Mouse (Mus musculus) E14TG2a.4 (cell line): ENCODE data around the gene Serinc5.

ENCODE experiments used
- H3K27me3 ChIP-seq: 2 replicates; pipeline ENCODE4 v1.6.1; 2014; ENCODE audit warnings: low read length, control low read depth; ENCODE audit not compliant: insufficient read depth
- H3K36me3 ChIP-seq: 2 replicates; pipeline ENCODE4 v1.6.1; 2014; ENCODE audit warnings: low read length, control low read depth; ENCODE audit not compliant: insufficient read depth
- H3K4me1 ChIP-seq: replicated peaks from 2 replicates; pipeline ENCODE4 v1.6.1; 2014; ENCODE audit warnings: low read depth, low read length, control low read depth
- H3K4me3 ChIP-seq: replicated peaks from 2 replicates; pipeline ENCODE4 v1.5.1; 2014; ENCODE audit warnings: mild to moderate bottlenecking, low read length
- H3K9me3 ChIP-seq: 2 replicates; pipeline ENCODE4 v1.6.1; 2014; ENCODE audit warnings: low read length, control low read depth
- CTCF ChIP-seq: conservative IDR thresholded peaks from 2 replicates; pipeline ENCODE4 v1.5.1; 2014; ENCODE audit warnings: low read length
- NANOG ChIP-seq: IDR thresholded peaks from 2 replicates; pipeline ENCODE4 v1.6.1; 2014; ENCODE audit warnings: borderline replicate concordance, low read length, mixed read lengths
- POU5F1 ChIP-seq: IDR thresholded peaks from 2 replicates; pipeline ENCODE4 v1.6.1; 2014; ENCODE audit warnings: low read length, borderline replicate concordance

Serinc5 gene

GRCm38 (mm10) chr13:92610311-92611221 lies at the start of gene Serinc5:
Serinc5 (plus strand) TSS chr13:92611091.
- TF ChIP-seq NANOG (no peak), CTCF (no peak), POU5F1 (no peak)
- peaks cover 31% of the 10 kb centered on the region for H3K4me1 ChIP-seq
- peak within 1 kb of the TSS; percentile 91 for H3K4me3 ChIP-seq
- peaks cover 22% of the 10 kb centered on the region for H3K27me3 ChIP-seq
- H3K36me3 ChIP-seq = no peaks in the 10 kb centered on the region
- peaks cover 18% of the 10 kb centered on the region for H3K9me3 ChIP-seq

- Histone ChIP-seq H3K4me3 (no peak within 1 kb of the TSS), H3K4me1 (no peaks in the 10 kb centered on the region), H3K27me3 (peaks cover 2% of the 10 kb centered on the region; the same call in 1 of the 2 replicates), H3K9me3 (peaks cover 13% of the 10 kb centered on the region), H3K36me3 (no peaks in the 10 kb centered on the region)
- TF ChIP-seq CTCF (no peak), POU5F1 (no peak), NANOG (no peak)
These were observed 34.8 kb upstream of the Serinc5 start, which contains the start of gene Spz1 for GRCm38 (mm10) chr13:92576072-92576471. Spz1 (minus strand) TSS chr13:92576172.

- Histone ChIP-seq H3K4me3 (no peak overlapping the region), H3K4me1 (no peaks in the 10 kb centered on the region), H3K36me3 (no peaks in the 10 kb centered on the region), H3K9me3 (peaks cover 13% of the 10 kb centered on the region), H3K27me3 (peaks cover 2% of the 10 kb centered on the region; the same call in 1 of the 2 replicates)
- TF ChIP-seq NANOG = no peak
- no peak for TF ChIP-seq POU5F1
- TF ChIP-seq CTCF = no peak
These were observed 34.2 kb upstream of the Serinc5 start for GRCm38 (mm10) chr13:92576688-92577087.

GRCm38 (mm10) chr13:92578210-92578609 lies 32.7 kb upstream of the Serinc5 start:
- Histone ChIP-seq H3K4me1 (no peaks in the 10 kb centered on the region), H3K36me3 (no peaks in the 10 kb centered on the region), H3K27me3 (peaks cover 2% of the 10 kb centered on the region; the same call in 1 of the 2 replicates), H3K4me3 (no peak overlapping the region), H3K9me3 (peaks cover 7% of the 10 kb centered on the region)
- TF ChIP-seq NANOG (no peak), CTCF (no peak), POU5F1 (no peak)

GRCm38 (mm10) chr13:92580220-92581043 lies 30.5 kb upstream of the Serinc5 start:
- TF ChIP-seq POU5F1 (no peak), CTCF (peak; percentile 56)
- H3K9me3 ChIP-seq = no peaks in the 10 kb centered on the region
- no peaks in the 10 kb centered on the region for H3K36me3 ChIP-seq
- no peaks in the 10 kb centered on the region for H3K4me1 ChIP-seq
- H3K27me3 ChIP-seq = no peaks in the 10 kb centered on the region; the same call in 1 of the 2 replicates
- no peak overlapping the region for H3K4me3 ChIP-seq

- Histone ChIP-seq H3K36me3 (no peaks in the 10 kb centered on the region), H3K9me3 (no peaks in the 10 kb centered on the region), H3K4me1 (no peaks in the 10 kb centered on the region), H3K4me3 (no peak overlapping the region), H3K27me3 (peaks cover 6% of the 10 kb centered on the region; the same call in 1 of the 2 replicates)
- TF ChIP-seq NANOG (no peak), CTCF (no peak), POU5F1 (no peak)
These were observed 26.7 kb upstream of the Serinc5 start for GRCm38 (mm10) chr13:92584094-92584717.

DNA sequence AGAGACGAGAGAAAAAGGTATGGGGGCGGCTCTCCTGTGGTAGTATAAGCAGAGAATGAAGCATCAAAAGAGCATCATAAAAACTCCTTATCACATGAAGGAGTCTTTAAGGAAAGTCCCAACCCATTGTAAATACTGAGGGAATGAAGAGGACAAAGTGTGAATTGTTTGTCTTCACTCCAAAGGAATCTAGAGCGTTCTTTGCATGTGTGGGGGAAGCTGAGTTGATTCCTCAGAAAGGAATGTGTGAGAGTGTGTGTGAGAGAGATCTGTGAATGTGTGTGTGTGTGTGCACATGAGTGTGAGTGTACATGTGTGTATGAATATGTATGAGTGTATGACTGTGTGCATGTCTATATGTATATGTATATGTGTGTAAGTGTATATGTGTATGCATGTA lies 22.2 kb upstream of the Serinc5 start:
- H3K4me1 ChIP-seq = peaks cover 8% of the 10 kb centered on the region
- peaks cover 6% of the 10 kb centered on the region; the same call in 1 of the 2 replicates for H3K27me3 ChIP-seq
- no peak overlapping the region for H3K4me3 ChIP-seq
- H3K36me3 ChIP-seq = no peaks in the 10 kb centered on the region
- no peak for TF ChIP-seq CTCF
- no peak for TF ChIP-seq POU5F1
- no peak for TF ChIP-seq NANOG
- no peaks in the 10 kb centered on the region for H3K9me3 ChIP-seq
